Mouse (Mus musculus) thymus, adult 18-20 months (tissue): Measurements from ENCODE around the gene Defb21.

Experiments
- DNase-seq, 2 experiments: peaks; one replicate each; pipeline ENCODE4 v3.0.0; 2022; ENCODE audit warnings: mixed read lengths in 2 of 2

The Defb21 gene

GRCm38 (mm10) chr2:152607746-152608145 is 35.2 kb downstream of the Defb21 start:
- no peak for DNase-seq

GRCm38 (mm10) chr2:152608719-152609118 is 36.2 kb downstream of the Defb21 start:
- DNase-seq = no peak

DNA sequence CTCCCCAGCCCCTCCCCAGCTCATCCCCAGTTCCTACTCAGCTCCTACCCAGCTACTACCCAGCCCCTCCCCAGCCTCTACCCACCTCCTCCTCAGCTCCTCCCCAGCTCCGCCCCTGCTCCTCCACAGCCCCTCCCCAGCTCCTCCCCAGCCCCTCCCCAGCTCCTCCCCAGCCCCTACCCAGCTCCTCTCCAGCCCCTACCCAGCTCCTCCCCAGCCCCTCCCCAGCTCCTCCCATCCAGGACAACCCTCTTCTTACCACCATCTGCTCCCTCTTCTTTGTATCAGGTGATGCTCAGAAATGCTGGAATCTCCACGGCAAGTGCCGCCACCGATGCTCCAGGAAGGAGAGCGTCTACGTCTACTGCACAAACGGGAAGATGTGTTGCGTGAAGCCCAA is 39.6 kb downstream of the Defb21 start:
- DNase-seq = no peak

- DNase-seq = no peak
Measured at GRCm38 (mm10) chr2:152615563-152615962, 43.0 kb downstream of the Defb21 start.

DNA sequence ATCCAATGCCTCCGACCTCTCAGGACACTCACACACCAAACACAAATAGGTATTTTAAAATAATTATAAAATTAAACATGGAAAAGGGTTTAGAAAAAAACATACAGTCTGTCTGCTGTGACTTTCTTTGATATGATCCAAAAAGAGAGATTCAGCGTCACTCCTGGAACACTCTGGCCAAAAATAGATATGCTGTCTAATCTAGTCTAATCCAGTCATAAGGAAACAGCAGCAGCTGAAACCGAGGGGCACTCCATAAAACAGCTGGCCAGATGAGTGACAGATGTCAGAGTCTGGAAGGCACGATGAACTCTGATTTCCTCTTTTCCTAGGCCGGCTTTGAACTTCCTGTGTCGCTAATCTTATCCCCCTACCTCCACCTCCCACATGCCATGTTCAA is 43.9 kb downstream of the Defb21 start:
- DNase-seq = no peak

DNA sequence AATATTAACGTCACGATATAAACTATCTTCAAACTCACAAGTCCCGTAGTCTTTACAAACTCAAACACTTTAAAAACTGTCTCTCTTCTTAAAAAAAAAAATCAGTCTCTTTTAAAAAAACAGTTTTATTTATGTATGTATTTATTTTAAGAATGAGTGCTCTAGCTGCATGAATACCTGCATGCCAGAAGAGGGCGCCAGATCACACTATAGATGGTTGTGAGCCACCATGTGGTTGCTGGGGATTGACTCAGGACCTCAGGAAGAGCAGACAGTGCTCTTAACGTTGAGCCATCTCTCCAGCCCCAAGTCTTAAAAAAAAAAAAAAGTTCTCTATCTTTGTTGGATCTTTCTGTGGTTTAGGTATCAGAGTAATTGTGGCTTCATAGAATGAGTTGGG is 44.8 kb downstream of the Defb21 start:
- DNase-seq = no peak

DNA sequence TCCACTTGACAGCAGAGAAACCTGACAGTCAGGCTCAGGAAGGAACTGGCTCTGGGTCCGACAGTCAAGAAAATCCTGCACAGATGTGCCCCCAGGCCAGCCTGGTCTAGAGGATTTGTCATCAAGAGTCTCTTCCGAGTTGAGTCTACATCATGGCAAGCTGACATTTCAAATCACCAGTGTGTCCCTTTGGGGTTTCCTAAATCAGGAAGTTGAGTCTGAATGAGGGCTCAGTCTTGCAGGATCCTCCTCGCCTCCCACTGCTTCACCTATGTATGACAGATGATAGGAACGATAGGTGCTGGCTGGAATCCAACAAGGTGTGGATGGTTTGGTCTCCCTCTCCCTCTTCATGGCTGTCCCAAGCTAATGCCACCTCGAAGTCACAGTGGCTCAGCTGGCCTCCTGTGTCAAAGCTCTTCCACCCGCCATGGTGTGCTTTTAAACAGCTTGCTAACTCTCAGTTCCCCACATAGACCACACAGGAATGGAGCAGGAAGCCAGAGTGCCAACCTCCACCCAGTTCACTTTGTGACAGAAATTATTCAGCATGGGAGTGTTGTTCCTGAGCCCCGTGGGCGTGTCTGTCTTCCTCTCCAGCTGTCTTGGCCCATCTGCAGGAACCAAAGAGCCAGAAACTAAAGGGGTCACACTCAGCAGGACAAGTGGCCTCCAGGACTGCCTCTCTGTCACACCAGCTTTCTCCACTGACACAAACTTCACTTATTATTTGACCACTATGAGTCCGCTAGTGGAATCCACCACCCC is 48.0 kb downstream of the Defb21 start:
- no peak for DNase-seq

DNA sequence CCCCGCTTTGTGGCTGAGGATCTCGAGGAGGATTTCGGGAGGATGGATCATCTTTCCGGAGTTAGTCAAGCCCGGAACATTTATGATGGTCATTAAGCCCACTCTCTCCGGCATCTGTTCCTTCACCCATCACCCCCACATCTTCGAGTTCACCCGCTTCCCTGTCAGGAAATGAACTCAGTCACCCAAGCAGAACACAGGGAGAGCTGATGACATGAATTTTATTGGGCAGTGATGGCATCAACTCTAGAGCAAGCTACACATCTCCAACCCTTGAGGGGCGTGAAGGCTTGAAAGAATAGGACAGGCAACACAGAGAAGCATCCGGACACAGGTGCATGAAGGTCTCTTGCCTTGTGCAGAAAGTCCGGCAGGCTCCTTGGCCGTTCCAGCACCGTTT is 49.6 kb downstream of the Defb21 start:
- no peak for DNase-seq

DNA sequence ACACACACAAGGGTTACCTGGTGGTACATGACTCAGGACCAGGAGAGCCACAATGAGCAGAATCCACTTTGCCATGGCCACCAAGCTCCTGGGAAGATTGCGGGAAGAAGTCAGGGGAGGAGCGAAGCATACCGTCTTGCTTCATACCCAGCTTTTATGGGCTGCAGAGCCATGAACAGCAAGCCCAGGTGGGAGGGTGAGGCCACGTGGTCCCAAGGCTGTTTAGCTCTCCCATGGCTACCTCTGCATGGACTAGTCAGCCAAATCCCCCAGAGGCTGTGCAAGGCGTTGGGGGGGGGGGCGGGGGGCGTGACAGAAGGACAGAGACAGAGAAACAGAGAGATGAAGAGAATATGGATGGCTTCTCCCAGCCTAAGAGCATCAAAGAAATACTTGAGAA is 50.4 kb downstream of the Defb21 start, which contains the start of gene Defb25:
Gene Defb25, minus strand, starts transcription at position 101 of the 400 bp plus-strand sequence.
- DNase-seq = no peak
